In the genomic region with DNA sequence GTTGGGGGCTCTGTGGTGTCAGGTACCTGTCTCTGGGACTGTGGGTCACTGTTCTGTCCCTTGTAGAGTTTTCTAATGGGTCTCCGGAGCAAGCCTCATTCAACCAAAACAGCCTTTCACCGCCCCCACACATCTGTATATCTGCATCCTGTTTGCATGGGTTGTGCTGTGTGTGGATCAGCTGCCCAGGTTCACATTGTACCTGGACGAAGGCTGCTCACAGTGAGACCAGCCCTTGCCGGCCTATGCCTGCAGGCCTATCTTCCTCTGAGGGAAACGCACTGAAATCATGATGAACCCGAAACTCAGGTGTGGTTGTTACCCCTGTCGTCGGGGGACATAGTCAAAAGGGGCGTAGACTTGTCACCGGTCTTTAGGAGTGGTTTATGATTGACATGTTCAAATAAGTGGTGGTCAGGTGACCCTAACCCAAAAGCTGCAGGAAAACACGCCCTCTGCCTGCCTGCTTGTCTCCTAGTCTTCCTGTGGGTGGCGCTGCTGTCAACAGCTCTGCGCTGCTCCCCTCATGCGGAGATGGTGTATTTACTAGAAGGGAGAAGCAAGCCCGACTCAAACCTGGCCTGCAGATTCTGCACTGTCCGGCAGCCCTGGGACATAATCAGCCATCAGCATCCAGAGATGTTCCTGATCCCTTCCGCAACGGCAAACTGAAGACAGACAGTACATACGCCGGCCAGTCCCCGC, we compare ENCODE assay signal across 10 mouse cellular contexts. TPM values are rescaled to one million over a fixed set of nuclear protein-coding genes. Genes with fewer than 3 reads are reported as not detected.
DNase-seq lines count a peak whose midpoint lies in the region; ATAC-seq and TF ChIP-seq lines count a peak whose summit lies in the region.
"Had no signal": no experiment of that assay in that cellular context is flagged by ENCODE, and none has a peak within 500 bp of the region (broad histone marks: within the 10 kb centered on the region; RNA-seq: fewer than 3 reads in every experiment).

No protein-coding gene starts in this region.

- ATAC-seq in intestine, postnatal 0 days, result no peak
- no peak for ATAC-seq in intestine, embryonic 16.5 days
- 0 out of 2 replicates have a peak, but pooled peaks have one; percentile 45 for ATAC-seq in midbrain, embryonic 15.5 days (replicated peaks)
- no peak for ATAC-seq in kidney, embryonic 15.5 days (replicated peaks; ENCODE audit: low FRiP score)
- no peak for ATAC-seq in intestine, embryonic 15.5 days

- peak; percentile 80 for DNase-seq in ZHBTc4 (ENCODE audit: low read depth, low spot score)
- peak; percentile 59 for DNase-seq in embryo, embryonic 9.5 days (ENCODE audit: extremely low spot score)
- no peak for DNase-seq in c-Kit-positive CD71-positive TER-119-positive erythroid progenitor cells, embryonic 14.5 days (ENCODE audit: low spot score)

- no peak overlapping the region for H3K27ac ChIP-seq in intestine, postnatal 0 days (ENCODE audit: low read depth, low read length)
- H3K27ac ChIP-seq in intestine, embryonic 16.5 days (ENCODE audit: low read length), result no peak overlapping the region
- H3K27ac ChIP-seq in midbrain, embryonic 15.5 days, result no peak overlapping the region
- H3K27ac ChIP-seq in kidney, embryonic 15.5 days, result no peak overlapping the region
- no peak overlapping the region for H3K27ac ChIP-seq in intestine, embryonic 15.5 days
- H3K27ac ChIP-seq: embryonic facial prominence, embryonic 15.5 days; macrophage had no signal

- no peaks in the 10 kb centered on the region for H3K4me1 ChIP-seq in intestine, postnatal 0 days (replicated peaks; ENCODE audit: control insufficient read depth, insufficient read depth, low read length)
- H3K4me1 ChIP-seq in intestine, embryonic 16.5 days (ENCODE audit: control insufficient read depth, insufficient read depth, low read length), result no peaks in the 10 kb centered on the region
- H3K4me1 ChIP-seq in midbrain, embryonic 15.5 days, result peaks cover 7% of the 10 kb centered on the region; the same call in 1 of the 2 replicates
- H3K4me1 ChIP-seq in kidney, embryonic 15.5 days, result peaks cover 8% of the 10 kb centered on the region; the same call in 1 of the 2 replicates
- H3K4me1 ChIP-seq in intestine, embryonic 15.5 days (replicated peaks), result no peaks in the 10 kb centered on the region
- H3K4me1 ChIP-seq: embryonic facial prominence, embryonic 15.5 days had no signal

- H3K36me3 ChIP-seq in intestine, postnatal 0 days (ENCODE audit: control insufficient read depth, insufficient read depth), result no peaks in the 10 kb centered on the region
- H3K36me3 ChIP-seq in intestine, embryonic 16.5 days (ENCODE audit: control insufficient read depth, insufficient read depth, low read length), result no peaks in the 10 kb centered on the region
- H3K36me3 ChIP-seq in midbrain, embryonic 15.5 days (replicated peaks), result no peaks in the 10 kb centered on the region
- no peaks in the 10 kb centered on the region for H3K36me3 ChIP-seq in kidney, embryonic 15.5 days
- no peaks in the 10 kb centered on the region for H3K36me3 ChIP-seq in intestine, embryonic 15.5 days
- H3K36me3 ChIP-seq: embryonic facial prominence, embryonic 15.5 days had no signal

- no peak overlapping the region for H3K4me3 ChIP-seq in intestine, postnatal 0 days (ENCODE audit: low read depth, low read length)
- no peak overlapping the region for H3K4me3 ChIP-seq in intestine, embryonic 16.5 days (ENCODE audit: low read length)
- H3K4me3 ChIP-seq in midbrain, embryonic 15.5 days, result no peak overlapping the region
- H3K4me3 ChIP-seq in kidney, embryonic 15.5 days (replicated peaks), result no peak overlapping the region
- H3K4me3 ChIP-seq in intestine, embryonic 15.5 days (replicated peaks), result no peak overlapping the region
- H3K4me3 ChIP-seq: embryonic facial prominence, embryonic 15.5 days had no signal

- H3K27me3 ChIP-seq in intestine, postnatal 0 days (replicated peaks; ENCODE audit: control insufficient read depth, insufficient read depth, low read length), result peaks cover 3% of the 10 kb centered on the region; the same call in 1 of the 2 replicates
- peaks cover 3% of the 10 kb centered on the region; the same call in 1 of the 2 replicates for H3K27me3 ChIP-seq in intestine, embryonic 16.5 days (replicated peaks; ENCODE audit: control insufficient read depth, insufficient read depth, low read length)
- no peaks in the 10 kb centered on the region for H3K27me3 ChIP-seq in midbrain, embryonic 15.5 days (replicated peaks)
- H3K27me3 ChIP-seq in kidney, embryonic 15.5 days, result peaks cover 48% of the 10 kb centered on the region
- H3K27me3 ChIP-seq in intestine, embryonic 15.5 days (replicated peaks), result peaks cover 9% of the 10 kb centered on the region

- no peak overlapping the region for H3K4me2 ChIP-seq in intestine, postnatal 0 days (replicated peaks; ENCODE audit: low read depth)
- H3K4me2 ChIP-seq in intestine, embryonic 16.5 days (ENCODE audit: low read depth, low read length), result no peak overlapping the region
- no peak overlapping the region for H3K4me2 ChIP-seq in midbrain, embryonic 15.5 days
- no peak overlapping the region for H3K4me2 ChIP-seq in kidney, embryonic 15.5 days
- H3K4me2 ChIP-seq in intestine, embryonic 15.5 days (replicated peaks), result no peak overlapping the region
- H3K4me2 ChIP-seq: embryonic facial prominence, embryonic 15.5 days had no signal

- WGBS in intestine, postnatal 0 days, result 35% methylated on average over 21 of the region's 21 CpGs
- 37% methylated on average over 21 of the region's 21 CpGs for WGBS in intestine, embryonic 16.5 days
- WGBS in midbrain, embryonic 15.5 days, result 41% methylated on average over 21 of the region's 21 CpGs
- WGBS in kidney, embryonic 15.5 days, result 40% methylated on average over 21 of the region's 21 CpGs
- 40% methylated on average over 21 of the region's 21 CpGs for WGBS in intestine, embryonic 15.5 days

- no peaks in the 10 kb centered on the region for H3K9me3 ChIP-seq in intestine, postnatal 0 days (ENCODE audit: control insufficient read depth)
- H3K9me3 ChIP-seq in intestine, embryonic 16.5 days (ENCODE audit: control insufficient read depth, low read length), result 0 out of 2 replicates have a peak, but pooled peaks cover 3% of the 10 kb centered on the region
- no peaks in the 10 kb centered on the region for H3K9me3 ChIP-seq in midbrain, embryonic 15.5 days
- no peaks in the 10 kb centered on the region for H3K9me3 ChIP-seq in kidney, embryonic 15.5 days (replicated peaks)
- no peaks in the 10 kb centered on the region for H3K9me3 ChIP-seq in intestine, embryonic 15.5 days
- H3K9me3 ChIP-seq: embryonic facial prominence, embryonic 15.5 days had no signal

- peak; percentile 48 for TF ChIP-seq CTCF in intestine, postnatal 0 days (IDR thresholded peaks at IDR 0.05; ENCODE audit: low read depth)

- no peak overlapping the region for H3K9ac ChIP-seq in intestine, postnatal 0 days (ENCODE audit: low read depth, low read length)
- no peak overlapping the region for H3K9ac ChIP-seq in intestine, embryonic 16.5 days (ENCODE audit: low read depth, low read length)
- no peak overlapping the region for H3K9ac ChIP-seq in midbrain, embryonic 15.5 days
- no peak overlapping the region for H3K9ac ChIP-seq in kidney, embryonic 15.5 days
- no peak overlapping the region for H3K9ac ChIP-seq in intestine, embryonic 15.5 days
- H3K9ac ChIP-seq: embryonic facial prominence, embryonic 15.5 days had no signal

RNA-seq across cellular contexts. Expression of gene Tspan17, which starts 16.1 kb away (rescaled TPM):
- 14.8 and 15.2 TPM in 2 replicates for polyA plus RNA-seq in intestine, postnatal 0 days (2015; fragmentation: Nextera tagmentation; extraction: Ambion mirVana)
- polyA plus RNA-seq in intestine, embryonic 16.5 days (2015; fragmentation: Nextera tagmentation; extraction: Ambion mirVana), result 13.6 and 14.1 TPM in 2 replicates
- polyA plus RNA-seq in midbrain, embryonic 15.5 days (2015; fragmentation: Nextera tagmentation; extraction: Ambion mirVana), result 49.3 and 54.0 TPM in 2 replicates
- polyA plus RNA-seq in kidney, embryonic 15.5 days (2015; fragmentation: Nextera tagmentation; extraction: Ambion mirVana), result 11.4 and 13.4 TPM in 2 replicates
- polyA plus RNA-seq in intestine, embryonic 15.5 days (2015; fragmentation: Nextera tagmentation; extraction: Ambion mirVana), result 13.9 TPM in 2 replicates

RNA-seq across cellular contexts. Expression of gene Eif4e1b, which starts 21.5 kb away (rescaled TPM):
- not detected in 2 replicates for polyA plus RNA-seq in intestine, postnatal 0 days (2015; fragmentation: Nextera tagmentation; extraction: Ambion mirVana)
- not detected in 2 replicates for polyA plus RNA-seq in intestine, embryonic 16.5 days (2015; fragmentation: Nextera tagmentation; extraction: Ambion mirVana)
- polyA plus RNA-seq in midbrain, embryonic 15.5 days (2015; fragmentation: Nextera tagmentation; extraction: Ambion mirVana), result not detected in 2 replicates
- polyA plus RNA-seq in kidney, embryonic 15.5 days (2015; fragmentation: Nextera tagmentation; extraction: Ambion mirVana), result not detected in 2 replicates
- not detected in 2 replicates for polyA plus RNA-seq in intestine, embryonic 15.5 days (2015; fragmentation: Nextera tagmentation; extraction: Ambion mirVana)
- polyA plus RNA-seq: embryonic facial prominence, embryonic 15.5 days; macrophage had no signal

RNA-seq across cellular contexts. Expression of gene Sncb, which starts 38.9 kb away (rescaled TPM):
- polyA plus RNA-seq in intestine, postnatal 0 days (2015; fragmentation: Nextera tagmentation; extraction: Ambion mirVana), result 0.22 and 0.37 TPM in 2 replicates
- polyA plus RNA-seq in intestine, embryonic 16.5 days (2015; fragmentation: Nextera tagmentation; extraction: Ambion mirVana), result 0.39 and 0.46 TPM in 2 replicates
- 56.0 and 56.4 TPM in 2 replicates for polyA plus RNA-seq in midbrain, embryonic 15.5 days (2015; fragmentation: Nextera tagmentation; extraction: Ambion mirVana)
- polyA plus RNA-seq in kidney, embryonic 15.5 days (2015; fragmentation: Nextera tagmentation; extraction: Ambion mirVana), result 0.15 and 0.29 TPM in 2 replicates
- polyA plus RNA-seq in intestine, embryonic 15.5 days (2015; fragmentation: Nextera tagmentation; extraction: Ambion mirVana), result 0.24 and 0.42 TPM in 2 replicates
- polyA plus RNA-seq: macrophage had no signal

RNA-seq across cellular contexts. Expression of gene Gprin1, which starts 55.6 kb away (rescaled TPM):
- 0.50 and 0.59 TPM in 2 replicates for polyA plus RNA-seq in intestine, postnatal 0 days (2015; fragmentation: Nextera tagmentation; extraction: Ambion mirVana)
- 0.15 and 0.16 TPM in 2 replicates for polyA plus RNA-seq in intestine, embryonic 16.5 days (2015; fragmentation: Nextera tagmentation; extraction: Ambion mirVana)
- 26.0 and 32.7 TPM in 2 replicates for polyA plus RNA-seq in midbrain, embryonic 15.5 days (2015; fragmentation: Nextera tagmentation; extraction: Ambion mirVana)
- polyA plus RNA-seq in kidney, embryonic 15.5 days (2015; fragmentation: Nextera tagmentation; extraction: Ambion mirVana), result 0.14 and 0.27 TPM in 2 replicates
- polyA plus RNA-seq in intestine, embryonic 15.5 days (2015; fragmentation: Nextera tagmentation; extraction: Ambion mirVana), result 0.53 and 0.82 TPM in 2 replicates
- polyA plus RNA-seq: macrophage had no signal

Comparison
In these comparisons a context has a peak if more than half of its experiments do, and no peak if none do; other contexts are left out.
1. RNA of gene Sncb, which starts 38.9 kb away (polyA plus RNA-seq): 56.0 to 56.4 TPM in midbrain, embryonic 15.5 days; 0.39 to 0.46 TPM in intestine, embryonic 16.5 days, 0.22 to 0.37 TPM in intestine, postnatal 0 days, 0.15 to 0.29 TPM in kidney, embryonic 15.5 days and 0.24 to 0.42 TPM in intestine, embryonic 15.5 days; every median in the first group is over 10 times any median in the second.